Mouse (Mus musculus) embryonic fibroblast, embryonic 13.5 days (primary cell): ENCODE results near the gene Gm21983.

Experiments used
- CTCF ChIP-seq: IDR thresholded peaks from 2 replicates; pipeline ENCODE4 v1.5.1; 2011; ENCODE audit warnings: mild to moderate bottlenecking, control low read depth, low read length, moderate library complexity, borderline replicate concordance; ENCODE audit not compliant: insufficient read depth
- POLR2A ChIP-seq: IDR thresholded peaks from 2 replicates; pipeline ENCODE4 v1.6.1; 2011; ENCODE audit warnings: low read depth, mild to moderate bottlenecking, control low read depth, low read length, moderate library complexity

- TF ChIP-seq POLR2A, result no peak
- no peak for TF ChIP-seq CTCF
These were observed 47.7 kb downstream of the Gm21983 start for GRCm38 (mm10) chr7:27133156-27133555.
